Mouse (Mus musculus) mouse embryonic stem cell (cell line): ENCODE measurements around the gene Fbxw2.
"Not testable (repeated sequence)": the region's sequence is repeated elsewhere in the genome, so short reads cannot be mapped to it uniquely, and the experiment has no call there.

Experiments used
- in situ Hi-C, 2 experiments: fragments of 300-500 bp; cut with MboI; formaldehyde crosslinking; loops; 1 replicate in 1 of 2; 3 replicates in 1 of 2; pipeline ENCODE4 v1.14.3; 2019 to 2020; ENCODE audit warnings: low sequenced_read_pairs in 2 of 2, low pct_unique_long_range_greater_than_20kb in 1 of 2, mixed read lengths in 1 of 2; ENCODE audit not compliant: unreplicated experiment in 1 of 2

The Fbxw2 gene

DNA sequence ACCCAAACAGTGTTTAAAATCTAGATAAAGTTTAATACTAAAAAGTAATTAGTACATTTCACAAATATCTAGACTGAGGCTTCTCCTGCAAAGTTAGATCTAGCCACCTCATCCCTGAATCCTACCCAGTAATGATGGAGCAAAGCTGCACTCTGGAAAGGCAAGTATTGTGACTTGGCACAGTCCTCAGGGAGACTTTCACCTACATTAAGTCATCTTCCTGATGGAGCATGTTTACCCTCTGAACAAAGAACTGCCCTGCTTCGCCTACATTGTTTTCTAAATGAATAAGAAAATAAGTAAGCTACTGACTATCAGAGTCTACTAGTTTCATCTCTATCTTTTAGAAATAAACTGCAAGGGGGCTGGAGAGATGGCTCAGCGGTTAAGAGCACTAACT lies 7.6 kb downstream of the Fbxw2 start:
- in situ Hi-C loops = no loop called here

DNA sequence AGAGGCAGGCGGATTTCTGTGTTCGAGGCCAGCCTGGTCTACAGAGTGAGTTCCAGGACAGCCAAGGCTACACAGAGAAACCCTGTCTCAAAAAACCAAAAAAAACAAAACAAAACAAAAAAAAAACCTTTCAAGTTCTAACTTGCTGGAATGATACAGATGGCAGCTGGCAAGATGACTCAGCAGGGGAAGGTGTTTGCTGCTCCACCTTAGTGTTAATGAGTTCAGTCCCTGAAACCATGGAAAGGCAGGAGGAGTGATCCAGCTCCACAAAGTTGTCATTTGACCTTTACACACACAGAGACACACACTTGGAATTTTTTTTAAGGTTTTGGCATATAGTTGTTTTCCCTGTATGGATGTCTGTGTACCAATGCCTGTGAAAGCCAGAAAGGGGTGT lies 10.2 kb downstream of the Fbxw2 start:
- in situ Hi-C loops = not testable (repeated sequence)

DNA sequence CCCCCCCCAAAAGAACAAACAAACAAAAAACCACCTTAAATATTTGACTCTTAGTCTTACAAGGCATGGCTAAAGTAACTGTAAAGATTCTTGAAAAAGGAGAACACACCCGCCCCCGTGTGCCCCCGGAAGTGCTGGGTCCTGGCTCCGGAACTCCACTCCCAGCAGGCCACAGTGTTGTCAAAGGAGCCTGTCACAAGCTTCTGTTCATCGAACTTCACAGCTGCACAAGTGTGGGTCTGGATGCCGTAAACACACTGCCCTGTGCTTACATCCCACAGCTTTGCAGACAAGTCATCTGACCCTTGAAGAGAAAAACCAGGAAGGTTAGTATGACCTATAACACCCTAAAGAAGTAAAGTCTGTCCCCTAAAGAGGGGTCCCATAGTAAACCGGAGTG lies 13.4 kb downstream of the Fbxw2 start:
- in situ Hi-C loops = no loop called here

DNA sequence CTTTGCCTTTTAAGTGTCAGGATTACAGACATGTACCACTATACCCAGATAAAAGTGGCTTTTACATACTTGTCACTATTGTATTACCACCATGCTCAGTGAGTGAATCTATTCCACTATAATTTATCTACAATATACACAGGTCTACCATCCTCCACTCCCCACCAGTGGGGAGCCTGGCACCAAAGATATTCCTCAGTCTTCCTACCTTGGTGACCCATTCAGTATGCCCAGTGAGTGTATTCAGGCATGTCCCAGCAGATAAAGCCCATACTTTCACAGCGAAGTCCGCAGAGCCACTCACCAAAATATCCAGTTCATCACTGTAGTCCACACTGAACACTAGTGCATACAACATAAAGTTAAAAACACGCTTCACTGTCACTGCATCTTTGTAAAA lies 15.3 kb downstream of the Fbxw2 start:
- in situ Hi-C loops = no loop called here

DNA sequence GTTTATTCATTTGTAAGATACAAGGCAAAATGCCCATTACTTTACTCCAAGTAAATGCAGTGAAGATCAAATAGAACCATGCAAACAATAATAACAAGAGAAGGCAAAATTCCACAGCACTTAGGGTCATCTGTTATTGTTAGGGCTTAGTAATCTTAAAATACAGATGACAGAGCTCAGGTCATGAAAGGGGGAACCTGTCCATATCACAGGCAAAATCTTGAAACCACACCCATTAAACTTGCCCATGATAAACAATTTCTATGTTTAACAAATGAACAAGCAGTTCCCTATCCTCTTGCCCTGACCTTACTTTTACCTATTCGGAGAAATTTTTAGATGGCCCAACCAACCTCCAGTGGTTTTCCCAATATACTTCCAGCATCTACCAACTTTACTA lies 16.5 kb downstream of the Fbxw2 start:
- in situ Hi-C loops = no loop called here

DNA sequence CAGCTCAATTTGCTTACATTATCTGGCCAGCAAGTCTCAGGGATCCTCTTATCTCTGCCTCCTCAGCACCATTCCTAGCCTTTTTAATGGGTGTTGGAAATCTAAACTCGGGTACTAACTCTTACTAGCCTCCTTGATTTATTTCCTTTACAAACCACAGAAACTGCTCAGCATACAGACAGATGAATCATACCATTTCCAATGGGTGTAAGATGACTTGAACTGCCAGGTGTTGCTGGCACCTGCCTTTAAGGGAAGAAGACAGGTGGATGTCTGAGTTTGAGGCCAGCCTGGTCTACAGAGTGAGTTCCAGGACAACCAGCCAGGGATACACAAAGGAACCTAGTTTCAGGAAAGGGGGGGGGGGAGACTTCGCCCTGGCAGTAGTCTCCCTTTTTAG lies 18.1 kb downstream of the Fbxw2 start:
- in situ Hi-C loops = no loop called here

DNA sequence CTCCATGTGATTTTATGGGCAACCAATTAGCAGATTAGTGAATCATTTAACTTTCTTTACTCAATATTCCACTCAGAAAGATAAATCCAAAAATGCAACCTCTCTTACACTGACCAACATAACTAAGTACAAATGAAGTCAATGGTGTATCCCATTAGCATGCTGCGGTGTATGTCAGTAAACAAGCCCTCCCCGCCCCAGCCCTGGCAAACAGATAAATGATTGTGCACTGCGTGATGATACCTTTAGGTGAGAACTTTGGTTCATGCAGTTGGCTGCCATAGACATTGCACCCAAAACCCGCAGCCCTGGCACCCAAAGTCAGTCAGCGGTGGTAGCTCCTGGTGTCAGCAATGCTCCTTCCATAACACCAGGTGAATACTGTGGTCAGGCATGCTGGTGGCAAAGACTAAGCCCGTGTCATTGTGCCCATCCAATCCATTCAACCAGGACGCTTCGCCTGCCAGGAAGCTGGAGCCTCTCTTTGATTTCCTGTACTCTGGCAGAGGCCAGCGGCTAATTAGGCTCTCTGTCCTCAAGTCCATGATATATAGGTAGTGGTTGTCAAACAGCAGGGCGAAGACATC lies 20.7 kb downstream of the Fbxw2 start:
- in situ Hi-C loops = no loop called here

DNA sequence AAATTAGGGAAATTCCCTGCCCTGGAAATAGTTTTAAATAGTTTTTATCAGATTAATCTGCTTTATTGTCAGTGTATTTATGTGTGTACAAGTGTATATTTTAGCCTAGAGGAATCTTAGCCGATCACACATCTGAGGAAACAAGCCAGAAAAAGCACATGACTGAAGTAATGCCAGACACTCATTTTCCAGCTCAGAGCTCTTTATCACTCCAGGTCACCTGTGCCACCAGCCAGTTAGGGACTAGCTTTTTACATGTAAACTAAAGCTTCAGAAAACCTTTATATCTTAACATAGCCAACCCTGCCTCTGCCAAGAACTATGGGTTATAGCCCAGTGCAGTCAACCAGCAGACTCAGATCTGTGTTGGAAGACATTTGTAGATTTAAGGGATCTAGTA lies 21.3 kb downstream of the Fbxw2 start:
- in situ Hi-C loops = no loop called here

DNA sequence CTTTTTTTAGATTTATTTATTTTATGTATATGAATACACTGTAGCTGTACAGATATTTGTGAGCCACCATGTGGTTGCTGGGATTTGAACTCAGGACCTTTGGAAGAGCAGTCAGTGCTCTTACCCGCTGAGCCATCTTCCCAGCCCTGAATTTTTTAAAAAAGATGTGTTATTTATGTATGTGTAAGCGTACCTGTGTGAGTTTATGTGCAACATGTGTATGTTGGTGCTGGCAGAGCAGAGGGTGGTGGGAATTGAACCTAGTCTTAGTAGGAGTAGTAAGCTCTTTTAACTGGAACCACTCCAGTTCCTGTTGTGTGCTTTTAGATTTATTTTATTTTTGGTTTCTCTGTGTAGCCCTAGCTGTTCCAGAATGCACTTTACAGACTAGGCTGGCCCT lies 21.9 kb downstream of the Fbxw2 start:
- in situ Hi-C loops = no loop called here

DNA sequence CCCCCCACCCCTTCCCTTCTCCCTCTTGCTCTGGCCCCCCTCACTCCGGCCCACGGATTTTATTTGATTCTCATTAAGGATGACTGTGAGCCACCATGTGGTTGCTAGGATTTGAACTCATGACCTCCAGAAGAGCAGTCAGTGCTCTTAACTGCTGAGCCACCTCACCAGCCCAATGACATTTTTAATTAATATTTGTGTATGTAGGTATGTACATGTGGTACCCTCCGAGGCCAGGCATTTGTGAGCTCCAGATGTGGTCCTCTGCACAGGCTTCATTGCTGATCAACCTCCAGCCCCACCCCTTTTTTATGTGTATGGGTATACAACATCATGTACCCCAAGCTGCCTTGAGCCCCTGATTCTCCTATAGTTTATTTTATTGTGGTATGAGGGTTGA lies 22.4 kb downstream of the Fbxw2 start:
- in situ Hi-C loops = no loop called here

DNA sequence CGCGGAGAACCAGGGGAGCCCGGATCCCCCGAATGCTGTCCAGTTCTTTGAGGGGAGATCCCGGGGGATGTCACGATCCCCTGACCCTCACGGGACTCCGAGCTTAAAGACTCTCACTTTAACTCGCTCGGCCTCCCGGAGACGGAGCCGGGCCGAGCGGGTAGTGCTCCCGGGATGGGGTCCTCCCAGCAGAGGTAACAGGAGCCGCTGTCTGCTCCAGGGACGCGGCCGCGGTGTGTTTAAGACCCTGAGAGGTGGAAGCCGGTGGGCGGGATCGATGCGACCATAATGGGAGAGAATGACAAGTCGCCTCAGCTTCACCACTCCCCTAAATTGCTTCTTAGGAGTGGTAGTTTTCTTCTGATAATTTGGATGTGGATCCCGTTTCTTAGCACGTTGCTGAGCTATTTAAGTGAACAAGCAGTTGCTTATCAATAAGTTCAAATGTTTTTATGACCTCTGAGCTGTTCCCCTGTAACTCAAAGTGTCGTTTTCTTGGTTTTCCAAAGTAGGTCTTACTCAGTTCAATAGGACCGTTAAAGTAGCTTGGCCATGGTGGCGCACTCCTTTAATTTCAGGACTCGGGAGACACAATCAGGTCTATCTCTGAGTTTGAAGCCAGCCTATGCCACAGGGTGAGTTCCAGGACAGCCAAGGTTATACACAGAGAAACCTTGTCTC lies 23.4 kb downstream of the Fbxw2 start:
- in situ Hi-C loops = not testable (repeated sequence)

DNA sequence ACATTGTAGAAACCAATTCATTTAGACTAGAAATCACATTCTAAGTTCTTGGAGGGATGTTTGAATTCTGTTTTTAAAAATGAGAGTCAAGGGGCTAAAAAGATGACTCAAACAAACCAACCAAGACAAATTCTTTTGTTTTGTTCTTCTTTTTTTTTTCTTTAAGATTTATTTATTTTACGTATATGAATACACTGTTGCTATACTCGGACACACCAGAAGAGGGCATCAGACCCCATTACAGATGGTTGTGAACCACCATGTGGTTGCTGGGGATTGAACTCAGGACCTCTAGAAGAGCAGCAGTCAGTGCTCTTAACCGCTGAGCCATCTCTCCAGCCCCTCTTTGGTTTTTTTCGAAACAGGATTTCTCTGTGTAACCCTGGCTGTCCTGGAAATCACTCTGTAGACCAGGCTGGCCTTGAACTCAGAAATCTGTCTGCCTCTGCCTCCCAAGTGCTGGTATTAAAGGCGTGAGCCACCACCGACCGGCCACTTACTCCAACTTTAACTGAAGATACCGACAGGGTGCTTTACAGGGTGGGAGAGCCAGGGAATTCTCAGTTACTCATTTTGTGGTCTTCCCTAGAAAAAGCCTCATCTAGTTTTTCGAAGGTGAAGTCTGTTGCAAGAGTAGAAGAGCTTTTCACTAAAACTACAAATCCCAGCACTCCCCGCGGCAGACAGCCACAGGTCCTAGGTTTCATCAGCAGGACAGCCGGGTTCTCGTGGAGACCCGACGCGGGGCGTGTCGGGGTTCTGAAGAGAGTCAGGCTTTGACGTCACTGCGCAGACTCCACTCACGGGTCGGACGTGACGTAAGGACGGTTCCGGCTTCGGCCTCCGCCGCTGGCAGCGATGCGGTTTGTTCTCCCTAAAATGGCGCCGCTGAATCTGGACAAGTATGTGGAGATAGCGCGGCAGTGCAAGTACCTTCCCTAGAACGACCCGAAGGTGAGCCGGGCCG lies 24.3 kb downstream of the Fbxw2 start:
- in situ Hi-C loops = no loop called here

DNA sequence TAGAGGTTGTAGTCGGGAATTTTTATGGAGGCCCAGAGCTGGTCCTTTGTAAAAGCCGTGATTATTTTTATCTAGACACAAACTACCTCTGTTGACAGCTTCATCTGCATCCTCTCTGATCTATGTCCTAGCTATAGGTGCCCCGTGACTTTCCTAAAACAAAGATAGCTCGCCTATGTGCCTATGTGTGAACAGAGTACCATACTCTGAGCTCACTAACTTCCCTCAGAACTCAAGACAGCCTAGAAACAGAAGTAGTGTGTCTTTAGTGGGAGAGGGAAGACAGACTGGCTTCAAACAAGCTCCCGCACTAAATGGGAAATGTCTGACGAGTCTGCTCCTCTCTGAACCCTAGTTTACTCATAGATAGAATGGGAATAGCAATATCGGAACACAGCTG lies 25.7 kb downstream of the Fbxw2 start:
- in situ Hi-C loops = no loop called here

DNA sequence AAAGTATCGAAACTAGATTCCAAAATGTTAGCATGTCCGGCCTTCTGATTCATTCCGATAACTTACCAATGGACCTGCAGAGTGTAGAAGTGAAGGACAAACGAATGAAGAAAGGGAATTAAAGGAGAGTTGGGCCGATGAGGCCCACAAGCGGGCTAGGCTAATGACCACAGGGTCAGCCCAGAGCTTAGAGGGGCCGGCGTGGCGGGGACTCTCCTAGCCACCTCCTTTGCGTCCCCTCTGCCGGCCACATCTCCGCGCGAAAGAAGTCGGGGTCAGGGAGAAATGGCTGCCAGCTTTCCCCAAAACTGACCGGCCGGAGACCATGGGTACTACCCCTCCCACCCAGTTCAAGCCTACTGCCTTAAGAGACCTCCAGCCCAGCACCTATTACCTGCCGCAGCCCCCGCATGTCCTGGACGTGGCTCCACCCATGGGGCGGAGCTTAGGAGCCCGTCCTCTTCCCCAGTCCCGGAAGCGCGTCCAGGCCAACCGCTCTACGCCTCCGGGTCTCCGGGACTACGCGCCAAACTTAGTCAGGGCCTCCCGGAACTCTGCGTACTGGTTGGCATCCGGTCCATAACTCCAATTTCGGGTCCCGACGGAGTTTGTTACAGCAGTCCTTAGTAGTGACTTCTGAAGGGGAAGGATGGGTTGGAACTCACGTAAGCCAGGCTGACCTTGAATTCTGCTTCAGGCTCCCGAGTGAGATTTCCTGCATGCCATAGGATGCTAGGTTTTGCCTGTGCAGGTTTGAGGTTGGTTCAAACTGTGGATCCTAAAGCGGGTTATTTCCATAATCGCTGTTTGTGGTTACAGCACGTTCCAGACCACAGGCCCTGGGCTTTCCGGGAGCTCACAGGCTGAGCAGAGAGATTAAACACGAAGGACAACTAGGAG lies 26.5 kb downstream of the Fbxw2 start, which contains the start of gene Rabepk:
TSS of gene Rabepk (minus strand) at position 556 of the 900 bp plus-strand sequence.
- in situ Hi-C loops = no loop called here

DNA sequence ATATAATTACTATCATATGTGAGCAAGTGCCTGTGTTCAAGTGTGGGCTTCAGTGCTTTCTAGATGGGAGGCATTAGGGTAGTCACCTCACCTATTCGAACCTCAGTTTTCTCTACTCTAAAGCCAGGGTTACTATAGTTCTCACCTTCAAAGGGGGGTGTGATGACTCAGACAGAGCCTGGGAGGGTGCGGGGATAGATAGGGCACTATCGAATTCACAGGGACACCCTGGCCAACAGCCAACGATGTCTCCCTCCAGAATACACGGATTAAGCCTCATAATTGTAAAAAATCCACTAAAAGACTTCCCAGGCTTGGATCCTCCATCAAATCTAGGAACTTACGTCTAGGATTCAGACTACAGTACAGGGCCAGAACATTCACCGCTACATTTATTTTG lies 30.7 kb downstream of the Fbxw2 start:
- in situ Hi-C loops = no loop called here

DNA sequence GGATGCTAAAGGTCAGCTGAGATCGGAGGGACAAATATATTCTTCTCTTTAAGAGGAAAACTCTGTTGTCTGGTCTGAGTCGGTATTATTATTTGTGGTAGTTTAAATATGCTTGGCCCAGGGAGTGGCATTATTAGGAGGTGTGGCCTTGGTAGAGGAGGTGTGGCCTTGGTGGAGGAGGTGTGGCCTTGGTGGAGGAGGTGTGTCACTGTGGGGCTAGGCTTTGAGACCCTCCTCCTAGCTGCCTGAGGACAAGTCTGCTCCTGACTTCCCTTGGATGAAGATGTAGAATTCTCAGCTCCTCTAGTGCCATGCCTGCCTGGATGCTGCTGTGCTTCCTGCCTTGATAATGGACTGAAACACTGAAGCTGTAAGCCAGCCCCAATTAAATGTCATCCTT lies 31.6 kb downstream of the Fbxw2 start:
- in situ Hi-C loops = no loop called here

DNA sequence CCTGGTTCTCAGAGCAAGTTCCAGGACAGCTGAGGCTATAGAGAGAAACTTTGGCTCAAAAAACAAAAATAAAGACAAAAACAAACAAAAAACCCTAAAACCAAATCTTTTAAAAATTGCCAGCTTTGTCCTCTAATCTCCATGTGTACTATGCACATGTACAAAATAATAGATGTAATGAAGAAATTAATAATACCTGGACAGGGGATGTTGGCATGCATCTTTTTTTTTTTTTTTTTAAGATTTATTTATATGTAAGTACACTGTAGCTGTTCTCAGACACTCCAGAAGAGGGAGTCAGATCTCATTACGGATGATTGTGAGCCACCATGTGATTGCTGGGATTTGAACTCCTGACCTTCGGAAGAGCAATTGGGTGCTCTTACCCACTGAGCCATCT lies 33.6 kb downstream of the Fbxw2 start:
- in situ Hi-C loops = not testable (repeated sequence)

DNA sequence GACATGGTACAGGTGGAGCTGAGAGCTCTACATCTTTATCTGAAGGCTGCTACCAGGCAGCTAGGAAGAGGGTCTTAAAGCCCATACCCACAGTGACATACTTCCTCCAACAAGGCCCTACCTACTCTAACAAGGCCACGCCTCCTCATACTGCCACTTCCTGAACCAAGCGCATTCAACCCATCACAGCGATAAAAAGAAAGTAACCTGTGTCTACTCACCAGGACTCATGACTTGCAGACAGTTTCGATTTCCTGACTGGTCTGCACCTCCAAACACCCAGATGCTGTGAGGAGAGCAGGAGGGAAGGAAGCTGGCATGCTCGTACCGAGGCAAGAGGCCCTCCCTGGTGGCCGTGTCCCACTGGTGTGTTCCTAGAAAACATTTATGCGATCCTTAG lies 35.8 kb downstream of the Fbxw2 start:
- in situ Hi-C loops = no loop called here

DNA sequence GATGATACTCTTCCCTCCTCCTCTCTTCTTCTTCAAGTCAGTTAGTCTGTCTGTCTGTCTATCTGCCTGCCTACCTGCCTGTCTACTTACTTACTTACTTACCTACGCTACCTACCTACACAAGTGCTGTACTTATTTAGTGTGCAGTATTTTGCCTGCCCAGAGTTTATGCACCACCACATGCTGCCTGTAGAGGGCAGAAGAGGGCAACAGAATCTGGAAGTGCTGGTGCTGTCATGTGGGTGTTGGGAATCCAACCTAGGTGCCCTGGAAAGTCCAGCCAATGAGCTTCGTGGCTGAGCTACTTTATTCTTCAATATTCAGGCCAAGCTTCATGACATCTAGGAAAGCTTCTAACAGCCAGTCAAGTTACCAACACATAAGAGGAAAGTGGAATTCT lies 42.0 kb downstream of the Fbxw2 start:
- in situ Hi-C loops = no loop called here
